Mouse (Mus musculus) liver, adult (tissue): ENCODE results near the gene Mitf.

Experiments used
- GATA4 ChIP-seq: IDR thresholded peaks from 2 replicates; pipeline ENCODE4 v1.6.1; 2014; ENCODE audit warnings: mild to moderate bottlenecking, low read length; ENCODE audit not compliant: insufficient replicate concordance

Gene Mitf

GRCm38 (mm10) chr6:97995606-97996307 lies 188.9 kb downstream of the Mitf start:
- TF ChIP-seq GATA4 = no peak

GRCm38 (mm10) chr6:98001551-98001950 lies 194.7 kb downstream of the Mitf start:
- TF ChIP-seq GATA4 = no peak

GRCm38 (mm10) chr6:98003114-98003513 lies 196.3 kb downstream of the Mitf start:
- TF ChIP-seq GATA4 = no peak

- no peak for TF ChIP-seq GATA4
These were observed 198.7 kb downstream of the Mitf start for GRCm38 (mm10) chr6:98005566-98005965.

GRCm38 (mm10) chr6:98015066-98015465 lies 208.2 kb downstream of the Mitf start:
- no peak for TF ChIP-seq GATA4

GRCm38 (mm10) chr6:98015819-98016218 lies 209.0 kb downstream of the Mitf start:
- TF ChIP-seq GATA4 = no peak

- TF ChIP-seq GATA4 = no peak
These were observed 217.0 kb downstream of the Mitf start for GRCm38 (mm10) chr6:98023876-98024275.

- no peak for TF ChIP-seq GATA4
These were observed 231.7 kb downstream of the Mitf start for GRCm38 (mm10) chr6:98038513-98038912.

GRCm38 (mm10) chr6:98041795-98042194 lies 234.9 kb downstream of the Mitf start:
- TF ChIP-seq GATA4 = no peak

GRCm38 (mm10) chr6:98046295-98047108 lies 239.7 kb downstream of the Mitf start:
- TF ChIP-seq GATA4 = no peak

GRCm38 (mm10) chr6:98047741-98048140 lies 240.9 kb downstream of the Mitf start:
- TF ChIP-seq GATA4 = no peak

- TF ChIP-seq GATA4 = no peak
These were observed 242.0 kb downstream of the Mitf start for GRCm38 (mm10) chr6:98048671-98049438.

GRCm38 (mm10) chr6:98049551-98049950 lies 242.7 kb downstream of the Mitf start:
- no peak for TF ChIP-seq GATA4

- TF ChIP-seq GATA4 = no peak
These were observed 255.0 kb downstream of the Mitf start for GRCm38 (mm10) chr6:98061878-98062277.

- TF ChIP-seq GATA4 = no peak
These were observed 258.1 kb downstream of the Mitf start for GRCm38 (mm10) chr6:98064926-98065325.

GRCm38 (mm10) chr6:98066420-98066819 lies 259.6 kb downstream of the Mitf start:
- TF ChIP-seq GATA4 = no peak
